Mouse (Mus musculus): ENCODE results near the gene Klhl32.

DNA sequence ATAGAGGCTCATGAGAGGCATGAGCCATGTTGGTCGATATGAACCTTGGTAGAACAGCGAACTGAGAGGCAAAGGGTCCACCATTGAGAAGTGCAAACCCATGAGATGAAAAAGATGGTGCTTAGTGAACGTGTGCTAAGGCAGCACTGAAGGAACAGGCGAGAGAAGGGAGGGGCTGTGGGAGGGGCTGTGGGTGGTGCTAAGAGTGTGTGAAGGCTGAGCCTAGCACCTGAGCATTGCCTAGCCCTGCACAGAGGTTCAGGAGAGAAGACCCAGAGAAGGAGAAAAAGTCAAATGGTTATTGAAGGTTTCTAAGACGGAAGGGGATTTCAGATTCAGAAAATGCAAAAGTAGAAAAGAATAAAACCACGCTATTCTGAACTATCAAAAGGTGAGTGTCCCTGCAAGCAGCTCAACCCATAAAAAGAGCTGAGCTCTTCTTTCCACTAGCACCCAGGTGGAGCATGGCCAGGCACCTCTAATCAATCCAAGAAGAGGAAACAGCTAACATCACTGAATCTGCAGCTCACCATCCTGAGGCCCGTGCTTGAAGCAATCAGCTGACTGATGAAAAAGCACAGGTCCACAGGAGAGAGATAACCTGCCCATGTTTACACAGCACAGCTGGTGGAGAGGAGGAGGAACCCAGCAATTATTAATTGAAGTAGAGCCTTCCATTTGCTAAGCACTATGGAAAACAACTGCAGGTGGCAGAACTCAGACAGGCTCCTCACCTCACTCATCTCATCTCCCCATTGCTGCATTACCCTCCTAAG lies 65.0 kb downstream of the Klhl32 start:
- TF ChIP-seq CTCF (IDR thresholded peaks at IDR 0.05; ENCODE audit: borderline replicate concordance, extremely low read depth, insufficient read depth, insufficient read length), result no peak
- TF ChIP-seq POLR2A (IDR thresholded peaks at IDR 0.05; ENCODE audit: borderline replicate concordance, extremely low read depth, insufficient read depth, insufficient read length, poor library complexity, severe bottlenecking), result no peak

Data from brain, embryonic 14.5 days (tissue).